Comparison of ENCODE assay signal across 14 mouse cellular contexts in genomic region chr10:120765398-120765797, GRCm38 (mm10).
"Had no signal": no experiment of that assay in that cellular context is flagged by ENCODE, and none has a peak within 500 bp of the region (broad histone marks: within the 10 kb centered on the region; RNA-seq: fewer than 3 reads in every experiment).

No protein-coding gene starts in this region.

- H3K9me3 ChIP-seq: limb, embryonic 15.5 days; neural tube, embryonic 15.5 days had no signal

- H3K36me3 ChIP-seq: limb, embryonic 15.5 days; midbrain, embryonic 10.5 days; neural tube, embryonic 15.5 days; stomach, embryonic 15.5 days had no signal

- H3K4me2 ChIP-seq: limb, embryonic 15.5 days; neural tube, embryonic 15.5 days; stomach, embryonic 15.5 days had no signal

- DNase-seq: kidney, adult 2 months; lung, adult 18-20 months; midbrain, embryonic 14.5 days; right cerebral cortex, postnatal 4 days; spleen, adult 18-20 months; thymus, adult 18-20 months; thymus, postnatal 25 days had no signal

- H3K9ac ChIP-seq: limb, embryonic 15.5 days; liver, embryonic 14.5 days; neural tube, embryonic 15.5 days; stomach, embryonic 15.5 days had no signal

- H3K4me3 ChIP-seq: left cerebral cortex, adult 2 months; limb, embryonic 15.5 days; midbrain, embryonic 10.5 days; myocyte; neural tube, embryonic 15.5 days; stomach, embryonic 15.5 days had no signal

- H3K27me3 ChIP-seq: limb, embryonic 15.5 days; neural tube, embryonic 15.5 days; stomach, embryonic 15.5 days had no signal

- H3K27ac ChIP-seq: left cerebral cortex, adult 2 months; limb, embryonic 15.5 days; liver, embryonic 14.5 days; midbrain, embryonic 10.5 days; neural tube, embryonic 15.5 days had no signal
